Mouse (Mus musculus) liver, embryonic 14.5 days (tissue): Measurements from ENCODE around the gene Cntnap2.

Source experiments
- CTCF ChIP-seq: IDR thresholded peaks from 2 replicates; pipeline ENCODE4 v1.5.1; 2016; ENCODE audit warnings: antibody characterized with exemption, low read depth, control low read depth
- EP300 ChIP-seq: IDR thresholded peaks from 2 replicates; pipeline ENCODE4 v1.6.1; 2016; ENCODE audit warnings: antibody characterized with exemption, low read depth

GRCm38 (mm10) chr6:45238117-45238516 lies 179.0 kb downstream of the Cntnap2 start:
- TF ChIP-seq CTCF: no peak
- TF ChIP-seq EP300: no peak
